Mouse (Mus musculus) midbrain, postnatal 0 days (tissue): ENCODE measurements around the gene Tmc6. TPM values are rescaled to one million over a fixed set of nuclear protein-coding genes. Genes with fewer than 3 reads are reported as not detected.

Experiments used
- ATAC-seq: fragments of 200-750 bp; cut with Nextera tagmentation; 2 replicates; pipeline ENCODE4 v1.8.0; 2017; ENCODE audit warnings: moderate number of reproducible peaks, mild to moderate bottlenecking, moderate TSS enrichment, moderate library complexity; ENCODE audit not compliant: low FRiP score
- DNase-seq: peaks from one replicate; pipeline ENCODE4 v3.0.0-alpha.2; 2015; ENCODE audit warnings: low spot score
- H3K27ac ChIP-seq: fragments of 300-500 bp; sonication (generic); 2 replicates; pipeline ENCODE4 v1.5.1; 2014; ENCODE audit warnings: low read depth, mild to moderate bottlenecking, low read length, mixed read lengths
- H3K27me3 ChIP-seq: fragments of 300-500 bp; sonication (generic); 2 replicates; pipeline ENCODE4 v1.6.1; 2014; ENCODE audit warnings: low read length, control low read depth, mixed read lengths; ENCODE audit not compliant: insufficient read depth
- H3K36me3 ChIP-seq: fragments of 300-500 bp; sonication (generic); 2 replicates; pipeline ENCODE4 v1.6.1; 2014; ENCODE audit warnings: low read length, control low read depth, mixed read lengths; ENCODE audit not compliant: insufficient read depth
- H3K4me1 ChIP-seq: fragments of 300-500 bp; sonication (generic); 2 replicates; pipeline ENCODE4 v1.6.1; 2014; ENCODE audit warnings: mild to moderate bottlenecking, control low read depth, antibody characterized with exemption, low read length, mixed read lengths; ENCODE audit not compliant: insufficient read depth
- H3K4me2 ChIP-seq: fragments of 300-500 bp; sonication (generic); 2 replicates; pipeline ENCODE4 v1.6.1; 2014; ENCODE audit warnings: low read depth, mild to moderate bottlenecking, low read length, mixed read lengths; ENCODE audit not compliant: poor library complexity, severe bottlenecking
- H3K4me3 ChIP-seq: fragments of 300-500 bp; sonication (generic); 2 replicates; pipeline ENCODE4 v1.5.1; 2014; ENCODE audit warnings: low read depth, mild to moderate bottlenecking, low read length, moderate library complexity
- H3K9ac ChIP-seq: fragments of 300-500 bp; sonication (generic); replicated peaks from 2 replicates; pipeline ENCODE4 v1.6.1; 2014; ENCODE audit warnings: mild to moderate bottlenecking, low read length, moderate library complexity, mixed read lengths; ENCODE audit not compliant: poor library complexity, severe bottlenecking
- H3K9me3 ChIP-seq: fragments of 300-500 bp; sonication (generic); 2 replicates; pipeline ENCODE4 v1.6.1; 2016; ENCODE audit warnings: low read length, control low read depth
- CTCF ChIP-seq: IDR thresholded peaks from 2 replicates; pipeline ENCODE4 v1.5.1; 2016; ENCODE audit warnings: antibody characterized with exemption, mild to moderate bottlenecking
- WGBS: fragments of 180-500 bp; shearing (Covaris S2); extraction: QIAGEN DNeasy Blood & Tissue Kit; methylation state at CpG from one replicate; pipeline ENCODE4 v1.1.7; 2014; 5-methylcytosine and 5-hydroxymethylcytosine counted together
- polyA plus RNA-seq: library from polyadenylated mRNA; unstranded; fragments of >200 nt; fragmentation: Nextera tagmentation; extraction: Ambion mirVana; gene quantifications from 2 replicates; pipeline ENCODE4 v1.2.1, GENCODE M21; 2015
- total RNA-seq: library from RNA; depleted of rRNA; stranded (reverse); fragments of >200 nt; gene quantifications from 2 replicates; pipeline ENCODE4 v1.2.3, GENCODE M21; 2014

The Tmc6 gene
- total and polyA plus RNA-seq, 2 experiments from 2014 or later = 2.2 to 3.9 TPM

DNA sequence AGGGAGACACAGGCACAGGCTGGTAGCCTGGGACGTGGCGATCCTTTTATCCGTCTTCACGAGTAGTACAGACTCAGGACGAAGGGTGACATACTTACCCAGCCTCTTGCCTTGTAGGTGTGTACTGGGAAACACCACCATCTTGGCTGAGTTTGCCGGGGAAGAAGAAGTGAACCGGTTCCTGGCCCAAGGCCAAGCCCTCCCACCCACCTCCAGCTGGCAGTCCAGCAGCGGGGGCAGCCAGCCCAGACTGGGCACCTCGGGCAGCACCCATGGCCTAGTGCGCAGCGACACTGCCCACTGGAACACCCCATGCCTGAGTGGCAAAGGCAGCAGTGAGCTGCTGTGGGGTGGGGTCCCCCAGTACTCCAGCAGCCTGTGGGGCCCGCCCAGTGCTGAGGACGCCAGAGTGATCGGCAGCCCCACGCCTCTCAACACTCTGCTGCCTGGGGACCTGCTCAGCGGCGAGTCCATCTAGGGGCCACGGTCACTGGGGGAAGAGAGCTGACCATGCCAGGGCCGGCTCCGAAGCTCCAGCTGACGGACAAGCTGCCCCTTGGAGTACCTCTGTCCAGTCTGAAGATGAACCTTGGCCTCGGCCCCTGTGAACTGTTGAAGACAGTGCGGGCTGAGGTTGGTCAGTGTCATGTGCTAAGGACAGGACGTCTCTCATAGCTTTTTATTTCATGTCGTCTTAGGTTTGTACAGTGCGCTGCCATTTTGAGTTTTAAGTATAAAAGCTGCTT lies 21.5 kb downstream of the Tmc6 start:
- Histone ChIP-seq H3K36me3 (peaks cover 70% of the 10 kb centered on the region), H3K27ac (no peak overlapping the region), H3K27me3 (no peaks in the 10 kb centered on the region), H3K4me1 (no peaks in the 10 kb centered on the region), H3K9ac (no peak overlapping the region), H3K4me3 (no peak overlapping the region), H3K9me3 (no peaks in the 10 kb centered on the region), H3K4me2 (no peak overlapping the region)
- no peak; the same call in 1 of the 2 replicates for ATAC-seq
- 90% methylated on average over 26 of the region's 26 CpGs for WGBS
- TF ChIP-seq CTCF = no peak
- no peak for DNase-seq

DNA sequence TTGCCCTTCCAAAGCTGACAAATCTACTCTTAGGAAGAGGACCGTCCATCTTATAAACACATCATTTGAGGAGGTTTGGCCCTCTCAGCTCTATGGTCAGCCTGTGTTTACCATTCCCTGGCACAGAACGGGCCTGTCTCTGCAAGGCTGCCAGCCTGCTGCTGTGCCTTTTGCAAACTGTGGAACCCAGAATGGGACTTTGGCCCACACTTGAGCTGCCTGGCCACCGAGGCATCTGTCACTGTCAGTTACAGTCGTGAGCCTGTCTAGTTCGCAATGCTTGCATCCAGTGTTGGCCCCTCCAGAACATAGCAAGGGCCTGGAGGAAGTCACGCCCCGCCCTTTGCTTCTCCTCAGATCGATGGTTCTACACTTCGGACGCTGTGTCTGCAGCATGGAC lies 22.7 kb downstream of the Tmc6 start:
- WGBS = 91% methylated on average over 10 of the region's 10 CpGs

DNA sequence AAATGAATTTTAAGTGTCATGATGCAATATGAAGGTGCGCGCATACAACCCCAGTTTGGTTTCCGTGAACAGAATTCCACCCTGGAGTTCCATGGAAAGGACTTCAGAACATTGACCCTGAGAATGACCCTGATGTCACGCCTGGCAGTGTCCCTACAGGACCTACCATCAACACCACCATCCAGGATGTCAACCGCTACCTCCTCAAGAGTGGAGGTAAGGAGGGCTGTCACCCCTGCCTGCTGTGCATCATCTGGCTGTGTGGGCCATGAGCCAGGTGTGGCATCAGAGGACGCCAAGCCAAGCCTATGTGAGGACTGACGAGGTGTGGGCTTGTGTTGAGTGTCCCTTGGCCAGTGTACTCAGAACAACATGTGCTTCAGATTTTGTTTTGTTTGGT lies 26.1 kb downstream of the Tmc6 start:
- Histone ChIP-seq H3K9ac (no peak overlapping the region), H3K4me1 (no peaks in the 10 kb centered on the region), H3K9me3 (no peaks in the 10 kb centered on the region), H3K27me3 (no peaks in the 10 kb centered on the region), H3K4me2 (no peak overlapping the region), H3K36me3 (peaks cover 79% of the 10 kb centered on the region), H3K4me3 (no peak overlapping the region), H3K27ac (no peak overlapping the region)
- DNase-seq = no peak
- no peak for ATAC-seq
- WGBS = 98% methylated on average over 7 of the region's 7 CpGs
- TF ChIP-seq CTCF = no peak

More for the DNA sequence above, 22.7 kb downstream of the Tmc6 start:
- ATAC-seq (no peak), DNase-seq (no peak)
- TF ChIP-seq CTCF = no peak
- Histone ChIP-seq H3K36me3 (peaks cover 70% of the 10 kb centered on the region), H3K4me2 (no peak overlapping the region), H3K9me3 (no peaks in the 10 kb centered on the region), H3K4me3 (no peak overlapping the region), H3K9ac (no peak overlapping the region), H3K4me1 (no peaks in the 10 kb centered on the region), H3K27me3 (no peaks in the 10 kb centered on the region), H3K27ac (no peak overlapping the region)

DNA sequence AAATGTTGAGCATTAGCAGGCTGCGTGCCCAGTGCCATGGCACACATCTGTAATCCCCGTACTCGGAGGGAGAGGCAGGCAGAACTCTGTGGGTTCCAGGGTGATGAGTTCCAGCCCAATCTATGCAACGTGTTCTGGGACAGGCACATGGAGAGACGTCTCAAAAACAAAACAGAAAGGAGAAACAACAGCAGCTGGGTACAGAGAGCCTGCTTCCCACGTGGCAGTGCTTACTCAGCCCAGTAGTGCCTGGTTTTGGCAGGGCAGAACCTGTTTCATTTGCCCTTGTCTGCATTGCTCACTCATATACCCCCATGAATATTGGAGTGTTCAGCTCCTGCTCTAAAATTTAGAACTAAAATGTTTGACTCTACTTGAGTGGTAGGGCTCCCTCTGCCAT lies 30.5 kb downstream of the Tmc6 start:
- Histone ChIP-seq H3K4me2 (no peak overlapping the region), H3K9me3 (no peaks in the 10 kb centered on the region), H3K4me1 (no peaks in the 10 kb centered on the region), H3K27ac (no peak overlapping the region), H3K4me3 (no peak overlapping the region), H3K27me3 (no peaks in the 10 kb centered on the region), H3K36me3 (peaks cover 79% of the 10 kb centered on the region), H3K9ac (no peak overlapping the region)
- TF ChIP-seq CTCF = no peak
- WGBS = 90% methylated on average over 6 of the region's 6 CpGs
- ATAC-seq (no peak), DNase-seq (no peak)

DNA sequence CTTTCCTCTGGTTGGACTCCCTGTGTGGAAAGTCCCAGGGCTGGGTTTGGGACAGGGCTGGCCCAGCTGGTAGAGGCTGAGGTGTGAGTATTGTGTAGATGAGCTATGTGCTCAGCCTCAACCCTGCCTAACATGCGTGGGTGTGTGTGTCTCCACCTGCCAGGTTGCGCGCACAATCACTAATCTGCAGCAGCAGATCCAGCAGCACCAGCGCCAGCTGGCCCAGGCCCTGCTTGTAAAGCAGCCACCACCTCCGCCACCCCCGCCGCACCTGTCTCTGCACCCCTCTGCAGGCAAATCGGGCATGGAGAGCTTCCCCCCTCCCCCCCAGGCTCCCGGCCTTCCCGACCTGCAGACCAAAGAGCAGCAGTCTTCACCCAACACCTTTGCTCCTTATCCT lies 32.6 kb downstream of the Tmc6 start:
- H3K27ac ChIP-seq = no peak overlapping the region
- peaks cover 76% of the 10 kb centered on the region for H3K36me3 ChIP-seq
- H3K4me3 ChIP-seq = no peak overlapping the region
- no peaks in the 10 kb centered on the region for H3K4me1 ChIP-seq
- no peak for ATAC-seq
- H3K4me2 ChIP-seq = no peak overlapping the region
- no peak overlapping the region for H3K9ac ChIP-seq
- 91% methylated on average over 10 of the region's 10 CpGs for WGBS
- no peak for DNase-seq
- no peak for TF ChIP-seq CTCF
- no peaks in the 10 kb centered on the region for H3K27me3 ChIP-seq
- no peaks in the 10 kb centered on the region for H3K9me3 ChIP-seq

DNA sequence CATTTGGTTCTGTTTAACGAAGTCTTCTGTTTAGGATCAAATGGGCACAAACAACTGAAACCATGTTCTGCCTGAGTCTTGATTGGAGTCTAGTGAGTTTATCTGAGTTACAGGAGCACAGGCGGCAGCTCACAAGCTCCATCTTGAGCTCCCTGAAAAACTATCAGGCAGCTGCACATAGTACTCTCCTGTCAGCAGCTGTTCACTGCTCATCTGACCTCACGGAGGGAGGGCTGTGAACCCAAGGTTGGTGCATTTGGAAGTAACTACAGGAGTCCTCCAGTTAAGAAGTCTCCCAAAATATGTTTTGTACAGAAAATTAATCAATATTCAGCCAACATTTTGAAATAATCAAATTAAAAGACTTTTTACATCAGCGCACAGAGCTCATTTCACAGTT lies 33.4 kb downstream of the Tmc6 start:
- H3K4me3 ChIP-seq = no peak overlapping the region
- DNase-seq = no peak
- ATAC-seq = no peak
- no peaks in the 10 kb centered on the region for H3K9me3 ChIP-seq
- H3K27ac ChIP-seq = no peak overlapping the region
- H3K9ac ChIP-seq = no peak overlapping the region
- H3K4me2 ChIP-seq = no peak overlapping the region
- no peaks in the 10 kb centered on the region for H3K27me3 ChIP-seq
- H3K4me1 ChIP-seq = no peaks in the 10 kb centered on the region
- peaks cover 74% of the 10 kb centered on the region for H3K36me3 ChIP-seq
- 84% methylated on average over 4 of the region's 4 CpGs for WGBS
- TF ChIP-seq CTCF = no peak
